Mouse (Mus musculus) cerebellum, adult 11-12 months (tissue): ENCODE data around the gene Fopnl.
A peak's percentile ranks its signal among the peaks of the same experiment; 100 is the strongest.

Experiments
- DNase-seq: peaks from one replicate; pipeline ENCODE4 v3.0.0; 2022

The Fopnl gene

DNA sequence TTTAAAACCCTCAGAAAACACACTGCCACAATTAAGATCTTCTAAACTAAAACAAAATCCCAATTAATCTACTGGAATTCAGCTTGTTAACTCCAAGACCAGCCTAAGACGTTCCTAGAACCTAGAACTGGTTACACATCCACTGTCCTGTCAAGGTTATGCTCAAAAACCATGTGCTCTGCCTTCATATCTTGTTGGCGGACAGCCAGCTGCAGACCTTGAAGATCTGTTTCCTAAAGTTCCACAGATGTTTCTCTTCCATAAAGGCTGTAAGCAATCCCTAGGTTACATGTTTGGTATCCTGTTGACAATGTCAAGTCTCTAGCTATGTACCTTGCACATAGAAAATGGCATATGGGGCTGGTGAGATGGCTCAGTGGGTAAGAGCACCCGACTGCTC, 12.4 kb downstream of the Fopnl start:
- DNase-seq, result no peak

DNA sequence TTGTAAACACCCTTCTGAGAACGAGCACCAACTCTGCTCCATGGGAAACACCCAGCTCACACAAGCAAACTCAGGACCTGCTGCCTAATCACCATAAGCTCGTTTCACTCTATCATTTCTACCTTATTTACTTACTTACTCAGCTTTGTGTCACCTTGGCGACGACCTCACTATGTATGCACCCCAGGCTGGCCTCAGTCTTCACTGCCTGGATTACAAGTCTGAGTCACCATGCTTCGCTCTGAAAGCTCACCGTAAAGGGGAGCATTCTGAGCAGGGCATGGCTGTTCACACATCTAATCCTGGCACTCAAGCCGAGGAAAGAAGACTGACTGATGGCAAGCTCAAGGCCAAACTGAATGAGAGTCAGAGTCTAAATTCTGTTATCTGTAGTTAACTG, 13.5 kb downstream of the Fopnl start:
- no peak for DNase-seq

DNA sequence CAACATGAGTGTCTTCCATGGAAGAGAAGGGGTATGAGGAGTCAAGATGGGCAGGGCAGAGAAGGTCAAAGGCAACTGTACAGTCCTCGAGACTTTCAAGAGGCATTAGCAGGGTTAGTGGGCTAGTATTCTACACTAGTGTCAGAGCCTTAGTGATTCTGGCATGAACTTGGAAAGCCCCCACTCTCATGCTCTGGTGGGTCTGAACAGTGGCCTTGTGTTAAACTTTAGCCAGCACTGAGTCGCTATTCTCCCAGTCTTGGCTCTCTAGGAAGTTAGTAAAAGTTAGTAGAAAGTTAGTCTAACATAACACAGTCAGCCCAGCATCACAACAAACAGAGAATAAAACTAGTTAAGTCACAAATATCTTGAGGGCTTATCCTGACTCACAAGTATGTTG, 14.1 kb downstream of the Fopnl start:
- no peak for DNase-seq

DNA sequence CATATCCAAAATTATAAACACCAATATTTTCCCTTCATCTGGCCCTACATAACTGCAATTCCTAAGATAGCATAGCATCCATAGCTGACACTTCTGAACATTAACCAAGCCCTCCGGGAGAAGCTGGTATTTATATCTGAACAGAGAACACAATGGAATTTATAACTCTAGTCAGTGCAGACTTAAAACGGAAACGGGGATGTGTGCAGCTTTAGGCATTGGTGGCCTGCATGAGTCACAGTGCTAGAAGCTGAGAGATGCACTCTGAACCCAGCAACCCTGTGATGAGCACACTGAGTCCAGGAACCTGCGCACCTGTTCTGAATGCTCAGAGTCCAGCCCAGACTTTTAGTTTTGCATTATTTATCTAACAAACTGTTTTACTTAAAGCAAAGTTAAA, 18.7 kb downstream of the Fopnl start:
- DNase-seq, result no peak

DNA sequence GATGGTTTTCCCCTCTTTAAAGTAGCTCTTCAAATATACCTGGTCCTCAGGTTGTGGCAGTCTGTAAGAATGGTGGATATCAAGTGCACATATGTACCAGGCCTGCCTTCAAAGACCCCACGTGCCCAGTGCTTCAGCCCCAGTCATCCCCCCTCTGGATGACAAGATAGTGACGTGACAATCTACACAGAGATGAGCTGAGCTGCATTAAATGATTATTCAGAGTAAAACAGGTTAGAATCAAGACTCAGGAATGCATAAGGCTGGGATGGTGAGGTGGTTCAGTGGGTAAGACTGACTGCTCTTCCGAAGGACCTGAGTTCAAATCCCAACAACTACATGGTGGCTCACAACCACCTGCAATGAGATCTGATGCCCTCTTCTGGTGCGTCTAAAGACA, 19.5 kb downstream of the Fopnl start:
- no peak for DNase-seq

DNA sequence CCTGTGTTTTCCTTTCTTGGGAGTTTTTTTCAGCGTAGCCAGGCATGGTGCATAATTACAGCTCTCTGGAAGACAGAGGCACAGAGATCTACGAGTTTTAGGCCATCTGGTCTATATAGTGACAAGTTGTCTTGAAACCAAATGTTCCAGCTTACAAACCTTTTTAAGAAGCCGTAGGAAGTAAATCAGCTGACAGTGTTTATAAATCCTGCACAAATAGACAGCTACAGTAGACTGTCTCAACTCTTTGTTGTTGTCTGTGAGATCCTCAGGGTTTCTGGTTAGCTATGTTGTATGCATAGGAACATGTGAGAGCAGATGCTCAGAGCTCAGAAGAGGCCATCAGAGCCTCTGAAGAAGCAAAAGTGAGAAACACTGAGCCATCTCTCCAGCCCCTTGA, 20.1 kb downstream of the Fopnl start:
- no peak for DNase-seq

DNA sequence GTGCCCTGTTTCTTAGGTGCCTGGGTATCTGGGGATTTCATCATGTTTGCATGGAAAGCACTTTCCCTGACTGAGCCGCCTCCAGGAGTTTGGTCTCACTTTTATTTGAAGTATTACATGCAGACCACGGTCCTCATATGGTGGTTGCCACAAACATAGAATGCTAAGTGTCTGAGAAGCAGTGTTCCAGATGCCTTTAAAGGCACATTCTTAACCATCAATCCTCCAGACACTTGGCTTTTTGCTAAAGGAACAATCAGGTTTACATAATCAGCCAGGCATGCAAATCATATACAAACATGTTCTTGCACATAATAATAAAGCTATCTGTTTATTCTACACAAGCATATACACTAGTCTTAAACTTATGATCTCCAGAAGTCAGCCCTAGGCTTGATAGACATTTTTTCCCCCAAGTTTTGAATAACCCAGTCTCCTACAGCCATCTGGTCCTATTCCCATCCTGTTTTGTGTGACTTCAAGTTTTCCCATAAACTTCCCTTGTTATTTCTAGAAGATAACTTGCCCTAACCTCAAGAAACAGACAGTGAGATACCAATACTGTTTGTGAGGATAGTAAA, 20.6 kb downstream of the Fopnl start:
- DNase-seq, result no peak

DNA sequence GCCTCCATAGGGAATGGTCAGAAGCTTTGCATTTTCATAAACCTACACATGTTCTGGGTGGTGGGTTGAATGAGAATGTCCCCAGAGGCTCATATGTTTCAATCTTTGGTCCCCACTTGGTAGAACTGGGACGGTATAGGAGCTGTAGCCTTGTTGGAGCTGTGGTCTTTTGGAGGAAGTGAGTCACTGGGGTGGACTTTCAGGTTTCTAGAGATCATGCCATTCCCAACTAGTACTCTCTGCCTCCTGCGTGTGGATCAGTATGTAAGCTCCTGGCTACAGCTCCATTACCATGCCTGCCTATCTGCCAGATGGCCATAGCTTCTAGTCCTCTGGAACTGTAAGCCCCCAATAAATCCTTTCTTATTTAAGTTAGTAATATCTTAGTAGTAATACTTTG, 21.9 kb downstream of the Fopnl start:
- DNase-seq, result no peak

DNA sequence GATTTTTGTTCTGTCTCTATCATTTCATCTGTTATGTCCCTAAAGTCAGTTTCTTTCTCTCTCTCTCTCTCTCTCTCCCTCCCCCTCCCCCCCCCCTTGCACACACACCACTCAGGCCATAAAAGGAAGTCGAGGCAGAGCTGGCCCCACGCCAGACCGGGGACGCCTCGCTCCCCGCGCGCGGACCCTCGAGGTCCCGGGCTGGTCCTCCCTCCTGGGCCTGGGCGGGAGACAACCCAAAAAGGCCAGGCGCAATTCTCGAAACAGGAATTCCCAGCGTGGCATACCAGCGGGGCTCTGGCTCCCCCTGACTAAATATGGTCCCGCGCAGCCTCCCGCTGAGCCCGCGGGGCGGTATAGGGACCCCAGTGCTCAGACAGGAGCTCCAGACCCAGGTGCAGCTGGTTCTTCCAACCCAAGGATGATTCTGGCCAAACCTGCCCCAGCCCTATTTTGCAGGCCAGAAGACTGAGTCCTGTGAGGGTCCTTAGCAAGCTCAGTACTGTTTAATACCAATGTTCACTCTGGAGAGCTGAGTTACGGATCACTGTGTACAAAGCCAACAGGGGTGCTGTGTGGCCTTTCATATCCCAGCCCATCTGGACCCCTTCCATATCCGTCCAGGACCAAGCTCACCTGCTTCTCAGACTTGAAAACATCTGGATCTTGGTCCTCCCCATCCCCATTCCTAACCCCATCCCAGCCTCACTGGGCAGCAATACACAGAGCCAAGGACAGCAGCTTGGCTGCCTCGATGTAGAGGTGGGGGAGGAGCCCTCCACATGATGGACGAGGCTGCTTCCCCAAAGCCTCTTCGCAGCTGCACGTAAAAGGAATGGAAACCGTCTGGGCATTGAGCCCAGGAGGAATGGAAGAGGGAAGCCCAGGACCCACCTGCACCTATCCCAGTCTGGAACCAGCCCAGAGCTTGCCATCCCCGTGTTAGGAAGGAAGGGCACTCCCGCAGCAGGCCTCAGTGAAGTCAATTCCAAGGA, 24.7 kb downstream of the Fopnl start:
- no peak for DNase-seq

DNA sequence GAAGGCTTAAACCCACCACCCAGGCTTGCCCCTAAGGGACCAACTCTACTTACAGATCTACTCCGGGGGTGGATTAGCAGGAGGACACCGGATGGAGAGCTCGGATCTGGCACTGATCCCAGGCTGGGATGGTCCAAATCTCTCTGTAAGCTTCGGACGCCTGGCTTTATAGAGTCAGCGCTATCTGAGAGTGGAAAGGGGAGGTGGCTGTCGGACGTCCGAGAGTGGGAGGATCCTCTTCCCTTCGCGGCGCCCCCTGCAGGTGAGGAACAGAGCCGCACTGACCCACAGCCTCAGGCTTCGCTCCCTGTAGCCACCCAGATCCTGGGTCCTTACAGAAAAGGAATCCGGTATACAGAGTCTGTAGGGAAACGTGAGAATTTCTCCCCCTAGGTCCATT, 26.0 kb downstream of the Fopnl start, which contains the start of gene Myh11:
Myh11 (minus strand) TSS at position 150 of the 400 bp plus-strand sequence.
- peak; percentile 12 for DNase-seq

DNA sequence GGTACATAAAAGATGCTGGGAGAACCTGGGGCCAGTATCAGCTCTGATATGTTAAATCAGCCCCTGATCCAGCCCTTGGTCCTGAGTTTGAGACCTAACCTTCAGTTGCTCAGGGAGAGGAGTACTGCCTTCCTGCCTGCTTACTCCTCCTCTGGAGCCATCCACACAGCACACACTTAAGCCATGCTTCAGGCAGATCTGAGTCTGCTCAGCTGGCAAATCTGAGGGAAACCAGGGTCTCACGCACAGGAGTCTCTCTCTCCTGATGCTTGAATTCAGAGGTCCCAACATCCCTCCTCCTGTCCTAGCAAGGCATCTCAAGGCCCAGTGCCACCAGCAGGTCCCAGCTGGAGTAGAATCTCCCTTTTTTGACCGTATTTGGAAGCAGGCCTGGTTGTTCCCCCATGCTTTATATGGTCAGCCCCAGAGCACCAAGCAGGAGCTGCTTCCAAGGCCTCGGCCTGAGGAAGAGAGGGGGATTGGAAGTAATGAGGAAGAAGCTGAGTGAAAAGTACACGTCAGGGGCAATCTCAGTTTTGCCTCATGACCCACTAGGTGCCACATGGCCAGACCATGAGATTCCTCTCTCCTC, 44.7 kb downstream of the Fopnl start:
- DNase-seq, result no peak

DNA sequence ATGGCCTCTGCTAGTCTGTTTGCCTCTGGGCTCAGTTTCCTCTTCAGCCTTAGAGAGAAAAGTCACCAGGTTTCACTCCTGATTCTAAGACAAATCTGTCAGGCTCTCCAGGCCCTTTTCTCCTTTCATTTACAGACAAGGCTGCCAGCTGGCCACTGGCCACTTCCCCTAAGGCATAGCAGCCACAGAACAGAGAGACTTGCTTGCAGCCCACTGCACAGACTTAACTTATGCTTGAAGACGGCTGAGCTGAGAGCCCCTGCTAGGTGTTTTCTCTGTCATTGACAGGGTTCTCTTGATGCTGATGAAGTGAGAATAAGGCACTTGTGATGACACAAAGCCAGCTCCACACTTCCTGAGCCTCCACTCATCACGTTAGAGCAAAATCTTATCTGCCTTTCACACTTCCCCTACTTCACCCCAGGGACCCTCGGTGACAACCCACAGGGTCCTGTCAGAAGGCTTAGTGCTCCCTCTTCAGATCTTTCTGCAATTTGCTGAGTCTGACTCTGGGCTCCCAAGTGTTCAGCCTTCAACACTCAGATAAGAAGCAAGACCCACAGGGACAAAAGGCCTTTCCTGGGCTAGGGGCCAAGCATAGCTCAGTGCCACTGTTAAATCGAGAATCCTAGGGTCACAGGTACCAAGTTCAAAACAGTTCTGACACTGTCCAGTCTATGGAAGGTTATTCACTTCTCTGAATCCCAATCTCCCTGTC, 51.8 kb downstream of the Fopnl start:
- no peak for DNase-seq

DNA sequence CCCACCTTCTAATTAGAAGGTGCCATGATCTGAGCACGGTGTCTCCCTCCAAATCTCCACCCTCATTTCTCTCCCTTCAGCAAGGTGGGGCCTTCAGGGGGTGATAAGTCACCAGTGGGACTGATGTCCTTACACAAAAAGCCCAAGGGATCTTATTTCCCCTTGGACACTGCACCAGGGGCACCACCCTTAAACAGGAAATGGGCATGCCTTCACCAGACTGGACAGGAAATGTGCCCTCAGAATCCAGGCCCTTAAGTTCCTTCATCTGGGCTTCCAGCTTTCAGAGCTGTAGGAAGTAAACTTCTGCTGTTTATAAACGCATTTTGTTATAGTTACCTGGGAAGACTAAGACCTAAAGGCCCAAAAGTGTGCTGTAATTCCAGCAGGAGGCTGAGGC, 52.7 kb downstream of the Fopnl start:
- DNase-seq, result no peak

DNA sequence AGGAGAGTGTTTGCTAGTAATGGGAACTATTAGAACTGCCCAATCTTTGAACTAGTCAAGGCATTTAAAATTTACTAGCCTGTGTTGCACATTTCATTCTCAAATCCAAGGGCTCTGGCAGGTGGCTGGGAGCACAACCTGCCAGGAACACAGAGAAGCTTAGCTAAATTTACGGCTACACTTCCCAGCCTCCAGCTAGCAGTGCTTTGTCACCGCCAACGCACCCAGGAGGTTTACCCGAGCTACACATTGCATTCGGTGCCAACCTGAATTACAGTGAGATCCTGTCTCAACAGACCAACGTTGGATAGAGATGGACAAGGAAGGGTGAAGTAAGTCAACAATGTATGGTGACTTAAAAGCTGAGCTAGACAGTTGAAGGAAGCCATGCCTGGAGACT, 54.0 kb downstream of the Fopnl start:
- no peak for DNase-seq

DNA sequence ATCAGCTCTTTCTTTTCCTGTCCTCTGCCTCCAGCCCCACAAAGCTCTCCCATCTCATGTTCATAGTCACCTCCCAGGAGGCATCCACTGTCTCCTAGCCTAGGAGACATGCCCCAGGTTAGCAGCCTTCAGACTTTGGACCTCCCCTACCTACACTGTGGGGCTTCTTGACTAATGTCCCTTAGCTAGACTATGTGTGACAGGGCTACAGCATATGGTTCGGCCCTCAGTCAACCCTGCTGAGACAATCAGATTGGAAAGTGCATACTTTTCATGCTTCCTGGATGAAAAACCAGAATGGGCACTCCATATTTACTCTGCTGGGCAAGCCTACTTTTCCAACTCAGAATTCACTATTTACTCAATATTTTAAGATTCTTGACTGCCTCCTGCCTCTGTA, 54.8 kb downstream of the Fopnl start:
- no peak for DNase-seq

DNA sequence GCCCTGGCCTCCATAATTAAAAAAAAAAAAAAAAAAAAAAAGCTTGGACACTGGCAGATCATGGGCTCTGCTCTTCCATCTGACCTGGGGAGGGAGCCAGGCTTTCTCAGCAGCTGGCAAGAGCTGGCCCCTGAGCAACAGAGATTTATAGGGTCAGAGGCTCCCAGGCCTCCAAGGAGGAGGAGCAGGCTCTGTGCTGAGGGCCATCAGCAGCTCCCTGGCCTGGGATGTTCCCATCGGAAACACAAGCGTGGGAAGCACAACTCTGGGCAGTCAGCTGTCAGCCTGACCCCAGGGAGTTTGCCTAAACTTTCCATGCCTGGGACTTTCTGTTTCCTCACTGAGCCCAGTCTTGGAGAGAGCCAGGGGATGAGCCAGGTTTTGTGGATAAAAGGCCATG, 58.3 kb downstream of the Fopnl start:
- DNase-seq, result no peak

DNA sequence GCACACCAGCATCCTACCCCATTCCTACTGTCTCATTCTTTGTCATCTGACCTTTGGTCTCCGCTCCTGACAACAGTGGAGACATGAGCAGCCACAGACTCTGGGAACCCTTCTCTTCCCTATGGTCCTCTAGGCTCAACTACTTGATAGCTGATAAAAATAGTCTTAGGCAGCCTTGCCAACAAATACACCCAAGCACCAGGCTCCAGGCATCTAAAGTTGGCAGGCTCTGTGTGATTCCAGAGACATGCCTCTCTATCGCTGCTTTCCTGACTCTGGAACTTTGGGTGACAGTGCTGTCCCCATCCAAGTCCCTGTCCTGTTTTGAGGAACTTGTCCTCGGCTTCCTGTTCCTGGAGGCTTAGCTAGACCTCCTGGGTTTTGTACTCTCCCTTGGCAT, 63.6 kb downstream of the Fopnl start:
- DNase-seq, result no peak

DNA sequence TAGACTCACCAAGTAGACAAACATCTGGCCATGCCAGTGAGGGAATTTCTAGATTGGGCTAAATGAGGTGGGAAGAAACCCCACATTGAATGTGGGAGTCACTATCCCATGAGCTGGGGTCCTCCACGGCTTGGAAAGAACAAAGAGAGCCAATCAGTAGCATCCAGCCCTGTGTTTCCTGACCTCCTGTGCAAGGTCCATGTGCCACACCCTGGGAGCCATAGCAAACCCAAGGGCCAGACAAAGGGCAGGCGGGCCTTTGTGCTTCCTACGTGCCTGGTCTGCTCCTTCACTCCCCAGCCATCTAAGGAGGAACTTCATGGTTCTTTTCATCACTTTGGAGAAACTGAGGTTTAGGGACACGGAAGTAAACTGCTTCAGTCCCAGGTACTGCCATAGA, 64.3 kb downstream of the Fopnl start:
- DNase-seq, result no peak

DNA sequence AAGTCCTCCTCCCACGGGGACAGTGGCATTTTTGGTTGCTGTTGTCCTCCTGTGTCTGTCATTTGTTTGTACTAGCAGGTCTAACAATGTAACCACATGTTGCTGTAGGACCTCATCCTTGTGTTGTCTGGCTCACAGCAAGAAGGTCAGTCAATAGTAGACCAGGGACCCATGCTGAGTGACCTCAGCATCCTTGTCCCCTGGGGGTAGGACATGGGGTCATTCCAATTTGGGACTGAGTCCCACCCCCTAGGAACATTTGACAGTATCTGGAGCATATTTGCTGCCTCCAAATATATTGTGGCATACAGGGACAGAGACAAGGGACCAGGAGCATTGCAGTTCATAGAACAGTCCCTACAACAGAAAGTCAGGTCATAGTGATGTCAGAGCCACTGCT, 67.3 kb downstream of the Fopnl start:
- no peak for DNase-seq
